Mouse (Mus musculus): ENCODE results near the gene Mapk14. TPM values are rescaled to one million over a fixed set of nuclear protein-coding genes. Genes with fewer than 3 reads are reported as not detected.

Gene Mapk14
- polyA plus RNA-seq (2012; rRNA removed), result 64.7 and 66.2 TPM in 2 replicates

GRCm38 (mm10) chr17:28690776-28691686 is at the start of gene Mapk14:
Mapk14 (plus strand) TSS chr17:28691329.
- DNase-seq (ENCODE audit: low read depth), result peak; percentile 99
- TF ChIP-seq POLR2A (IDR thresholded peaks at IDR 0.05; ENCODE audit: borderline replicate concordance, extremely low read depth, insufficient read depth, insufficient read length, poor library complexity, severe bottlenecking), result peak; percentile 98
- TF ChIP-seq CTCF (IDR thresholded peaks at IDR 0.05; ENCODE audit: borderline replicate concordance, extremely low read depth, insufficient read depth, insufficient read length), result peak; percentile 65

GRCm38 (mm10) chr17:28643697-28644096 is 47.4 kb upstream of the Mapk14 start:
- no peak for DNase-seq (ENCODE audit: low read depth)

GRCm38 (mm10) chr17:28644112-28644511 is 47.0 kb upstream of the Mapk14 start:
- TF ChIP-seq POLR2A (IDR thresholded peaks at IDR 0.05; ENCODE audit: borderline replicate concordance, extremely low read depth, insufficient read depth, insufficient read length, poor library complexity, severe bottlenecking), result no peak
- TF ChIP-seq CTCF (IDR thresholded peaks at IDR 0.05; ENCODE audit: borderline replicate concordance, extremely low read depth, insufficient read depth, insufficient read length), result no peak
- DNase-seq (ENCODE audit: low read depth), result no peak

More at GRCm38 (mm10) chr17:28643697-28644096, 47.4 kb upstream of the Mapk14 start:
- no peak for TF ChIP-seq POLR2A (IDR thresholded peaks at IDR 0.05; ENCODE audit: borderline replicate concordance, extremely low read depth, insufficient read depth, insufficient read length, poor library complexity, severe bottlenecking)
- no peak for TF ChIP-seq CTCF (IDR thresholded peaks at IDR 0.05; ENCODE audit: borderline replicate concordance, extremely low read depth, insufficient read depth, insufficient read length)

GRCm38 (mm10) chr17:28646221-28646620 is 44.9 kb upstream of the Mapk14 start:
- TF ChIP-seq POLR2A (IDR thresholded peaks at IDR 0.05; ENCODE audit: borderline replicate concordance, extremely low read depth, insufficient read depth, insufficient read length, poor library complexity, severe bottlenecking) (no peak), CTCF (IDR thresholded peaks at IDR 0.05; ENCODE audit: borderline replicate concordance, extremely low read depth, insufficient read depth, insufficient read length) (no peak)
- DNase-seq (ENCODE audit: low read depth), result no peak

GRCm38 (mm10) chr17:28648607-28649370 is 42.3 kb upstream of the Mapk14 start:
- DNase-seq (ENCODE audit: low read depth), result peak; percentile 37
- TF ChIP-seq CTCF (IDR thresholded peaks at IDR 0.05; ENCODE audit: borderline replicate concordance, extremely low read depth, insufficient read depth, insufficient read length) (peak; percentile 65), POLR2A (IDR thresholded peaks at IDR 0.05; ENCODE audit: borderline replicate concordance, extremely low read depth, insufficient read depth, insufficient read length, poor library complexity, severe bottlenecking) (no peak)

GRCm38 (mm10) chr17:28650268-28650667 is 40.9 kb upstream of the Mapk14 start:
- no peak for DNase-seq (ENCODE audit: low read depth)
- TF ChIP-seq POLR2A (IDR thresholded peaks at IDR 0.05; ENCODE audit: borderline replicate concordance, extremely low read depth, insufficient read depth, insufficient read length, poor library complexity, severe bottlenecking), result no peak
- no peak for TF ChIP-seq CTCF (IDR thresholded peaks at IDR 0.05; ENCODE audit: borderline replicate concordance, extremely low read depth, insufficient read depth, insufficient read length)

GRCm38 (mm10) chr17:28657936-28658335 is 33.2 kb upstream of the Mapk14 start:
- peak; percentile 95 for DNase-seq (ENCODE audit: low read depth)
- TF ChIP-seq POLR2A (IDR thresholded peaks at IDR 0.05; ENCODE audit: borderline replicate concordance, extremely low read depth, insufficient read depth, insufficient read length, poor library complexity, severe bottlenecking) (no peak), CTCF (IDR thresholded peaks at IDR 0.05; ENCODE audit: borderline replicate concordance, extremely low read depth, insufficient read depth, insufficient read length) (no peak)

GRCm38 (mm10) chr17:28659564-28659963 is 31.6 kb upstream of the Mapk14 start:
- peak; percentile 65 for DNase-seq (ENCODE audit: low read depth)
- TF ChIP-seq CTCF (IDR thresholded peaks at IDR 0.05; ENCODE audit: borderline replicate concordance, extremely low read depth, insufficient read depth, insufficient read length), result no peak
- TF ChIP-seq POLR2A (IDR thresholded peaks at IDR 0.05; ENCODE audit: borderline replicate concordance, extremely low read depth, insufficient read depth, insufficient read length, poor library complexity, severe bottlenecking), result no peak

GRCm38 (mm10) chr17:28682311-28683084 is 8.6 kb upstream of the Mapk14 start:
- no peak for TF ChIP-seq POLR2A (IDR thresholded peaks at IDR 0.05; ENCODE audit: borderline replicate concordance, extremely low read depth, insufficient read depth, insufficient read length, poor library complexity, severe bottlenecking)
- no peak for TF ChIP-seq CTCF (IDR thresholded peaks at IDR 0.05; ENCODE audit: borderline replicate concordance, extremely low read depth, insufficient read depth, insufficient read length)
- DNase-seq (ENCODE audit: low read depth), result no peak

GRCm38 (mm10) chr17:28683601-28684000 is 7.5 kb upstream of the Mapk14 start:
- no peak for DNase-seq (ENCODE audit: low read depth)
- TF ChIP-seq CTCF (IDR thresholded peaks at IDR 0.05; ENCODE audit: borderline replicate concordance, extremely low read depth, insufficient read depth, insufficient read length) (no peak), POLR2A (IDR thresholded peaks at IDR 0.05; ENCODE audit: borderline replicate concordance, extremely low read depth, insufficient read depth, insufficient read length, poor library complexity, severe bottlenecking) (no peak)

All from brain, embryonic 14.5 days (tissue).